Mouse (Mus musculus) myocyte (in vitro differentiated cells): ENCODE measurements at regions not wholly inside any gene's neighbourhood (a gene's known extent, or its start where the extent isn't known, plus 50 kb on each side); places are given as distances from the start of the nearest gene placed in this dataset.

ENCODE experiments used
- CEBPB ChIP-seq: IDR thresholded peaks from 2 replicates; pipeline ENCODE4 v1.6.1; 2011; ENCODE audit warnings: mild to moderate bottlenecking, moderate library complexity; ENCODE audit not compliant: poor library complexity, insufficient read depth, severe bottlenecking
- E2F4 ChIP-seq: IDR thresholded peaks from one replicate; pipeline ENCODE4 v1.6.1; 2011; ENCODE audit warnings: mild to moderate bottlenecking, control low read depth, moderate library complexity; ENCODE audit not compliant: insufficient read depth
- MAX ChIP-seq: IDR thresholded peaks from one replicate; pipeline ENCODE4 v1.6.1; 2011; ENCODE audit warnings: low read depth, mild to moderate bottlenecking, control low read depth
- MYOD1 ChIP-seq, 3 experiments: IDR thresholded peaks; one replicate each; pipeline ENCODE4 v1.6.1; 2011; ENCODE audit warnings: control low read depth in 2 of 3, low read depth in 2 of 3, mild to moderate bottlenecking in 2 of 3, moderate library complexity in 1 of 3; ENCODE audit not compliant: insufficient read length in 2 of 3, control insufficient read depth in 1 of 3
- MYOG ChIP-seq, 3 experiments: IDR thresholded peaks; one replicate each; pipeline ENCODE4 v1.6.1; 2011; ENCODE audit warnings: control low read depth in 2 of 3, low read depth in 2 of 3, mild to moderate bottlenecking in 2 of 3; ENCODE audit not compliant: insufficient read length in 2 of 3, control insufficient read depth in 1 of 3, insufficient read depth in 1 of 3
- POLR2A ChIP-seq: IDR thresholded peaks from one replicate; pipeline ENCODE4 v1.6.1; 2011; ENCODE audit warnings: low read depth, mild to moderate bottlenecking, control low read depth, moderate library complexity; ENCODE audit not compliant: insufficient read length
- POLR2AphosphoS2 ChIP-seq: IDR thresholded peaks from one replicate; pipeline ENCODE4 v1.6.1; 2011; ENCODE audit warnings: low read depth, control low read depth; ENCODE audit not compliant: insufficient read length
- REST ChIP-seq: IDR thresholded peaks from one replicate; pipeline ENCODE4 v1.6.1; 2011; ENCODE audit warnings: mild to moderate bottlenecking, control low read depth, moderate library complexity; ENCODE audit not compliant: insufficient read depth, insufficient read length
- SRF ChIP-seq: IDR thresholded peaks from one replicate; pipeline ENCODE4 v1.6.1; 2011; ENCODE audit warnings: low read depth; ENCODE audit not compliant: control insufficient read depth, insufficient read length
- TCF12 ChIP-seq: IDR thresholded peaks from one replicate; pipeline ENCODE4 v1.6.1; 2011; ENCODE audit warnings: mild to moderate bottlenecking, control low read depth; ENCODE audit not compliant: poor library complexity, insufficient read depth, severe bottlenecking
- TCF3 ChIP-seq: IDR thresholded peaks from one replicate; pipeline ENCODE4 v1.6.1; 2011; ENCODE audit warnings: low read depth, control low read depth; ENCODE audit not compliant: insufficient read length
- USF1 ChIP-seq: IDR thresholded peaks from one replicate; pipeline ENCODE4 v1.6.1; 2011; ENCODE audit warnings: low read depth, mild to moderate bottlenecking, control low read depth, moderate library complexity

GRCm38 (mm10) chr3:54490249-54490900 is 129.5 kb downstream of the Postn start:
- TF ChIP-seq TCF3 (no peak), POLR2A (no peak), USF1 (no peak), MYOD1 (IDR thresholded peaks at IDR 0.05; ENCODE audit: control insufficient read depth in 1 of 3, insufficient read length in 2 of 3, low read depth in 2 of 3) (no peak), MAX (no peak), E2F4 (no peak), CEBPB (no peak), SRF (no peak), POLR2AphosphoS2 (no peak), TCF12 (no peak), MYOG (IDR thresholded peaks at IDR 0.05; ENCODE audit: control insufficient read depth in 1 of 3, insufficient read depth in 1 of 3, insufficient read length in 2 of 3, low read depth in 2 of 3) (no peak), REST (no peak)
